Mouse (Mus musculus): Measurements from ENCODE around the gene Kcnab3. TPM values are rescaled to one million over a fixed set of nuclear protein-coding genes. Genes with fewer than 3 reads are reported as not detected.

The Kcnab3 gene
- polyA plus RNA-seq, 1 experiment from 2014 or later = 0.20 TPM

DNA sequence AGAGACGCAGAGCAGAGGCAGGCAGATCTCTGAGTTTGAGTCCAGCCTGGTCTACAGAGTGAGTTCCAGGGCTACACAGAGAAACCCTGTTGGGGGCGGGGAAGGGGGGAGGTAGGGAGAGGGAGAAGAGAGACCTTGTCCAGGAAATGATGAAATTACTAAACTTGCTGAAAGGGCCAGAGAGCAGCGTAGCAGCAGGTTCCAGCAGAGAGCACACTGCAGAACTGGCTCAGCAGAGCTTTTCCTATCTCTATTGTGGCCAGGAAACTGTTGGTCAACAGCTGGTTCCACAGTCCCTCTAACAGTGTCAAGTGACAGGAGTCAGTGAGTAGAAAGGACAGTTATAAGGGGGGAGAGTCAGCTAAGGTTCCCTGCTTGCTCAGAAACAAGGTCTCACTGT lies 53.5 kb downstream of the Kcnab3 start:
- no peak overlapping the region for H3K9ac ChIP-seq (replicated peaks)
- DNase-seq (no peak), ATAC-seq (peak; percentile 42)
- H3K4me1 ChIP-seq (ENCODE audit: insufficient read depth) = peaks cover 12% of the 10 kb centered on the region
- H3K36me3 ChIP-seq (replicated peaks; ENCODE audit: insufficient read depth, low read length) = no peaks in the 10 kb centered on the region
- TF ChIP-seq CTCF (IDR thresholded peaks at IDR 0.05; ENCODE audit: low read depth) = no peak
- no peak for TF ChIP-seq EP300 (IDR thresholded peaks at IDR 0.05; ENCODE audit: low read depth)
- H3K4me3 ChIP-seq (ENCODE audit: low read depth, low read length) = no peak overlapping the region
- peak overlapping the region; percentile 41; the same call in 1 of the 2 replicates for H3K27ac ChIP-seq (ENCODE audit: low read depth)
- H3K27me3 ChIP-seq (ENCODE audit: insufficient read depth, low read length) = no peaks in the 10 kb centered on the region
- 45% methylated on average over 3 of the region's 3 CpGs for WGBS (ENCODE audit: insufficient replicate concordance)
- H3K9me3 ChIP-seq (ENCODE audit: low read length) = no peaks in the 10 kb centered on the region
- 0 out of 2 replicates have a peak overlapping the region, but pooled peaks have one; percentile 9 for H3K4me2 ChIP-seq (ENCODE audit: low read depth, low read length)

DNA sequence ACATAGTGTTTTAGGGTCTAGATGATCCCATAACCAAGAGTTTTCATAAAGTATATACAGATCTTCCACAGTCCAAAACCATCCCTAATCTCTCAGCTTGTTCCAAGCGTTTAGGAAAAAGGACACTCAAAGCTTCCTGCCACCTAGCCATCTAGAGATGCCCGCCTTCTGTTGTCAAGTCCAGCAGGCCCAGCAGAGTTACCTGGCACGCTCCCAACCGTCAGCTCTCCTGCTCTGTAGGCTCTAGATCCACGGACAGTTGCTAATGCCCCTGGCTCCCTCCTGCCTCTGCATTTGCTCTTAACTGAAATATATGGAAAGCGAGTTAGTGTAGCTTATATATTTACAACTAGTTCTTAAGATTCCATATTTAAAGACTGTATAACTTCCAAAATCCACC lies 55.3 kb downstream of the Kcnab3 start:
- H3K4me1 ChIP-seq (ENCODE audit: insufficient read depth) = peaks cover 11% of the 10 kb centered on the region
- no peaks in the 10 kb centered on the region for H3K9me3 ChIP-seq (ENCODE audit: low read length)
- H3K27ac ChIP-seq (ENCODE audit: low read depth) = no peak overlapping the region
- H3K4me2 ChIP-seq (ENCODE audit: low read depth, low read length) = no peak overlapping the region
- H3K9ac ChIP-seq (replicated peaks) = no peak overlapping the region
- no peak overlapping the region for H3K4me3 ChIP-seq (ENCODE audit: low read depth, low read length)
- DNase-seq (no peak), ATAC-seq (no peak)
- H3K27me3 ChIP-seq (ENCODE audit: insufficient read depth, low read length) = no peaks in the 10 kb centered on the region
- no peaks in the 10 kb centered on the region for H3K36me3 ChIP-seq (replicated peaks; ENCODE audit: insufficient read depth, low read length)
- no peak for TF ChIP-seq CTCF (IDR thresholded peaks at IDR 0.05; ENCODE audit: low read depth)
- no peak for TF ChIP-seq EP300 (IDR thresholded peaks at IDR 0.05; ENCODE audit: low read depth)
- WGBS (ENCODE audit: insufficient replicate concordance) = 84% methylated on average over 6 of the region's 6 CpGs

Other genes with a start within 250 kb of the Kcnab3 start
- 13.6 and 14.2 TPM in 2 replicates for gene Vamp2, start 237.8 kb upstream of the Kcnab3 start, polyA plus RNA-seq (2015; fragmentation: Nextera tagmentation; extraction: Ambion mirVana)
- 3.0 and 8.2 TPM in 2 replicates for gene Per1, start 231.0 kb upstream of the Kcnab3 start, polyA plus RNA-seq (2015; fragmentation: Nextera tagmentation; extraction: Ambion mirVana)
- gene Hes7, start 205.9 kb upstream of the Kcnab3 start, polyA plus RNA-seq (2015; fragmentation: Nextera tagmentation; extraction: Ambion mirVana) = 0.07 and 0.15 TPM in 2 replicates
- gene 9130213A22Rik, start 203.7 kb upstream of the Kcnab3 start, polyA plus RNA-seq (2015; fragmentation: Nextera tagmentation; extraction: Ambion mirVana) = 0.06 and 0.07 TPM in 2 replicates
- 0.14 and 0.18 TPM in 2 replicates for gene Aloxe3, start 200.4 kb upstream of the Kcnab3 start, polyA plus RNA-seq (2015; fragmentation: Nextera tagmentation; extraction: Ambion mirVana)
- not detected in 2 replicates for gene Alox12b, start 169.3 kb upstream of the Kcnab3 start, polyA plus RNA-seq (2015; fragmentation: Nextera tagmentation; extraction: Ambion mirVana)
- gene Alox8, start 128.4 kb upstream of the Kcnab3 start, polyA plus RNA-seq (2015; fragmentation: Nextera tagmentation; extraction: Ambion mirVana) = 0.04 TPM in 1 of 2 replicates, not detected in the other
- not detected in 2 replicates for gene Gucy2e, start 89.2 kb upstream of the Kcnab3 start, polyA plus RNA-seq (2015; fragmentation: Nextera tagmentation; extraction: Ambion mirVana)
- gene Cntrob, start 2.5 kb upstream of the Kcnab3 start, polyA plus RNA-seq (2015; fragmentation: Nextera tagmentation; extraction: Ambion mirVana) = 4.1 and 5.6 TPM in 2 replicates
- 71.5 and 72.0 TPM in 2 replicates for gene Trappc1, start 2.3 kb upstream of the Kcnab3 start, polyA plus RNA-seq (2015; fragmentation: Nextera tagmentation; extraction: Ambion mirVana)
- 0.87 and 1.3 TPM in 2 replicates for gene Rnf227, start 14.2 kb downstream of the Kcnab3 start, polyA plus RNA-seq (2015; fragmentation: Nextera tagmentation; extraction: Ambion mirVana)
- 7.8 and 8.7 TPM in 2 replicates for gene Chd3, start 43.1 kb downstream of the Kcnab3 start, polyA plus RNA-seq (2015; fragmentation: Nextera tagmentation; extraction: Ambion mirVana)
- gene Naa38, start 69.2 kb downstream of the Kcnab3 start, polyA plus RNA-seq (2015; fragmentation: Nextera tagmentation; extraction: Ambion mirVana) = 83.7 and 83.9 TPM in 2 replicates
- 4.7 and 5.4 TPM in 2 replicates for gene Cyb5d1, start 69.4 kb downstream of the Kcnab3 start, polyA plus RNA-seq (2015; fragmentation: Nextera tagmentation; extraction: Ambion mirVana)
- 12.3 and 14.0 TPM in 2 replicates for gene Tmem88, start 72.0 kb downstream of the Kcnab3 start, polyA plus RNA-seq (2015; fragmentation: Nextera tagmentation; extraction: Ambion mirVana)
- gene Kdm6b, start 87.4 kb downstream of the Kcnab3 start, polyA plus RNA-seq (2015; fragmentation: Nextera tagmentation; extraction: Ambion mirVana) = 7.4 and 8.2 TPM in 2 replicates
- gene Dnah2, start 222.9 kb downstream of the Kcnab3 start, polyA plus RNA-seq (2015; fragmentation: Nextera tagmentation; extraction: Ambion mirVana) = 0.04 and 0.05 TPM in 2 replicates
- 0.19 and 0.20 TPM in 2 replicates for gene Efnb3, start 233.9 kb downstream of the Kcnab3 start, polyA plus RNA-seq (2015; fragmentation: Nextera tagmentation; extraction: Ambion mirVana)

All from liver, postnatal 0 days (tissue).